Mouse (Mus musculus) spleen, adult 18-20 months (tissue): ENCODE measurements around the gene Hoxa5.

Experiments
- DNase-seq, 2 experiments: peaks; one replicate each; pipeline ENCODE4 v3.0.0; 2022; ENCODE audit warnings: mixed read lengths in 2 of 2

The Hoxa5 gene

GRCm38 (mm10) chr6:52213119-52213986, 9.0 kb upstream of the Hoxa5 start, which contains the start of the genes Hoxa3 and Gm28308:
Gene Hoxa3, minus strand, starts transcription at chr6:52213336.
Gene Gm28308, minus strand, starts transcription at chr6:52213339.
- DNase-seq = peak in 1 of 2 experiments; percentile 28

DNA sequence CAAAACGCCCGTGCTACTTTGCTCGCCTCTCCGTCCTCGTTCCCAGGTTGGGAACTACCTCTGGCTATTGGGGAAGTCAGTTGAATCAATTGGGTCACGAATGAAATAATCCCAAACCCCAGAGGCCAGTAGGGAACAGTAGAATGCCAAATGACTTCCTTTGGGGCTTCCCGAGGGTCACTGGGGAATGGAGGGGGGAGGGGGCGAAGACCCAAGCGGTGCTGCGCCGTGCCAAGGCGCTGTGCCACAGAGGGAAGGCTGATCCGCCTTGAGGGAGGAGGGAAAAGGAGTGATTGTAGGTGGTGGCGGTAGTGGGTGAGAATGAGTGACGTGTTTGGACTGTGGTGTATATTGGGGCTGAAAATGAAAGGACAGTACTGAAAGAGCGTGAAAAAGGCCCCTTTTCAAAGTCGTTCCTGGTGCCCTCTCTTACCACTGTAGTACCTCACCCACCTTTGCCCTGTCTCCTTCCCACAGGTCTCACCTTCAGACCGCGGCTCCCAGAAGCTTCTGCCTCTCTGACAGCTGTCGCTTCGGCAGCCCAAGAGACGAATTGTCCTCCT, 8.2 kb upstream of the Hoxa5 start:
- DNase-seq = no peak

DNA sequence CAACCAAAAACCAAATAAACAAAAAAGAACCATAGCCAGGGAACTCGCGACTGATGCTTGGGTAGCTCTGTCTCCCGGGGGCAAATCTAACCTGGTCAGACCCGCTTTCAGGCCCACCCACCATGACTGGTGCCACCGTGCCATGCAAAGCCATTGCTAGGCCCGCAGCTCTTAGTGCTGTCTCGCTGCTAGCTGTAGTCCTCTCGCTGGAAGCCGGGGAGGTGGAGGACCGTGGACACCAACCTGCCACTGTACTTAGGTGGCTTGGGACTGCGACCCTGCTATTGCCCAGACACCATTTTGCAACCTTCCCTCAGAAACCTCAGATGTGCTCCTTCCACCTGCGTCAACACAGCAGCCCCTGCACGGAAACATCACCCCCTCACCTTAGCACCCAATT, 7.6 kb upstream of the Hoxa5 start:
- peak in 1 of 2 experiments; percentile 24 for DNase-seq

DNA sequence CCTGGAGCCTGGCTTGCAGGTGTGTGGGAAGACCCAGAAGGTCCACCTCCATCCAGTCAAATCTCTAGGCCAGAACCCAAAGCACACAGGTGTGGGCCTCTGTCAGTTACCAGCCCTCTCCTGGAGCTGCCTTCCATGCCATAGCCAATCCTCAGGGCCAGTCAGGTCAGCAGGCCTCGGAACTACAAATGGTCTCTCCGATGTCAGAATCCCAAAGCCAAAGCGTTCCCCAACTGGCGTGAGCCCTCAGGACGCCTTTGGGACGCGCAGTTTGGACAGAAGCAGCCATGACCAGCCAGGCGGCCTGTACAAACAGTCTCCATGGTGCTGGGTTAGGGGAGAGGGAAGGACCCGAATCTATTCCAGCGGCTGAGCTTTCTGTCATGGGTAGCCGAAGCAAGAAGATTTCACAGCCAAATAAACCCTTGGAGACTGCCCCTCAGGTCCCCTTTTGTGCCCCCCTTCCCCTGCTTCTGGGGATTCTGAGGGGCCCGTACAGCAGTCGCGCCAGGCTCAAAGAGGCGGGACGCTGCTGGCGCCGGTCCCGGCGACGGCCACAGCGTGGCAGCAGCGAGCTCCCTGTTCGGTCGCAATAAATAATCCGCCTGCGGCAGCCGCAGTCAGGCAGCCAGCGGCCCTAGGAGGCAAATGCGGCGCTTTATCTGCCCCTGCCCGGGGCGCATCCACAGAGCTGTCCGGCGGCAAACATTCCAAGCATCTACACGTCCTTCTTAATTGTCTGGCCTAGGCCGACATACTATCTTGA, 7.0 kb upstream of the Hoxa5 start:
- peak; percentile 55 to 74 for DNase-seq

- no peak for DNase-seq
These were observed 5.3 kb upstream of the Hoxa5 start for GRCm38 (mm10) chr6:52209685-52210046.

DNA sequence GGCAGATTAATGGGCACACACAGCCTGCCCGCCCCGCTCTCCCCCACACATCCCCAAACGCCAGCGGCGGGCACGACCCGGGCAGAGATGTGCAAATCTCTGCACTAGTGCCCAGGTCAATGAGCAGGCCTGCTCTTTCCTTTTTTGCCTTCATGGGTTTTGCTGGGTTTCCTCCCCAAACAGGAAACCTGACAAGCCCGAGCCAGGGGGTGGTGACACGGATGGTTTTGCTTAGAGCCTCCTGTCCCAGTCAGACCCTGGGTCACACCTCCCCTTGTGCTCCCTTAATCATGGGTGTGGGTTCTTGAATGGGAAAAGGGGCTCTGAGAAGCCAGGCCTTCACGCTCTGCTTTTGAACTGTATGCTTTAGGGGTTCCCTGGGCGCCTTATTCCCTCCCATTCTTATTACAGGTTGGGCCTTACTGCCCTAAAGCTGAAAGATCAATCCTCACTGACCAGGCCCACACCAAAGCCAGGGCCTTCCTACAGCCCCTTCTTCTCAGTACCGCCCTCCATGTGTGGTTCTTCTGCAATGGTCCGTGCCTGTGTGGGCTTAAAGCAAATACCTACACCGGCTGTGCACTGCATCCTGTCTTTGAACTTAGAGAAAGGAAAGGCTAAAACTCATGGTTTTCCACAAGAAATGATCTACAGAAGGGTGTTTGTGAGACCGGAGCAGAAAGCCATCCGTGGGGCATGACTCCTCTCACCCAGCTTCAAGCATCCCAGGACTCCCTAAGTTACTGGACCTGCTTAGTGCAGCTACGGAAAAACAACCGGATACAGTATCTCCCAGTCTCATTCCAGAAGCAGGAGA, 4.7 kb upstream of the Hoxa5 start:
- no peak for DNase-seq

GRCm38 (mm10) chr6:52208072-52208867, 3.9 kb upstream of the Hoxa5 start, which contains the start of gene Hoxa6:
Gene Hoxa6, minus strand, starts transcription at chr6:52208722.
- no peak for DNase-seq

- DNase-seq = no peak
These were observed 3.2 kb upstream of the Hoxa5 start for GRCm38 (mm10) chr6:52207684-52207976.

DNA sequence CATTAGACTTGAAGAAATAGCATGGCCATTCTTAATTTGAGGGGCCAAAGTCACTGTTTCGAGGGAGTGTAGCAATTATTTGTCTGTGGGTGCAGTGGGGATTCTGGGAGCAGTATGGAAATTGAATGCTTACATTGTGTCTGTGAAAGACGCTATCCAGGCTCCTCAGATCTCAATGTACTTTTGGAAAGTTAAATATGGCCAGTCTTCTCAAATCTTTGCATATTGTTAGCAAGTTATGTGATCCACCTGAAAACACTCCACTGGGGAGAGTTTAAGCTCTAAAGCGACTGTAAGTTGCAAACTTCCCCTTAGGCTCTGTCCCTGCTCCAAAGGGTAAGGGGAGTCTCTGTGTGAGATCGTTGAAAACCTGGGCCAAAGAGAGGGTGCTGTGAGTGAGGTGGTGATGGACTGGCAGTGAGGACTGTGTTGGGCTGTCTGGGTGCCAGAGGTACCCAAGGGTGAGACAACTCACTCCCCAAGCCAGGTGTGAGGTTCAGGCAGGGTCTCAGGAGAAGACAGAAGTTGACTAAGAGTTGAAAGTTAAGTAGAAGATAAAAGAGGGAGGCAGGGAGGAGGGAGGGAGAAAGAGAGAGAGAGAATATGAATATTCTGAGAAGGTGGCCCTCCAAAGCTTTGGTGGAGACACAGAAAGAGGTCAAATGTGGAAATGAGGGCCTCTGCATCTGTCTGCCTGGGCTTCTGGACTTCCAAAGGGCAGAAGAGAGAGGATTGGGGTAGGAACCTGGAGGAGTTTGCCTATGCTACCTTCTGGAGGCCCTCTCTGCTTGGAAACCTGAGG, 2.7 kb upstream of the Hoxa5 start:
- no peak for DNase-seq

- DNase-seq = no peak
These were observed 1.5 kb upstream of the Hoxa5 start for GRCm38 (mm10) chr6:52205638-52206621.

DNA sequence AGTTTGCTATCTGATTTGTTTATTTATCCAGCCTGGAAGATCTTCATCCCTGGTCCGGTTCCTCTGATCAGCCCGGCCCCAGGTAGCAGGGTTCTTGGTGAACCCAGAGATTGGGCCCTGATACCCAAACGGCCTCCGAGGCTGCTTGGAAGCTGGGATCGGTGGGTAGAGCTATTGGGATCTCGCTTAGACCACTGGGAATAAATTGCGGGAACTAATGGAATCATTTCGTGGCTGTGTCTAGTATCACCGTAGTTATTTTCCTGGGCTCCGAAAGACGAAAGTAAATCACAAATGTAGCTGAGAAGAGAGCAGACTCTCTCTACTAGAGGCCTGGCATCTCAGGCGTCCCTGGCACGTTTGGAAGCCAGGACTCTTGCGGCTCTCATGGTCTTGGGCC, 834 bp upstream of the Hoxa5 start:
- DNase-seq = no peak

GRCm38 (mm10) chr6:52203371-52204049, 877 bp downstream of the Hoxa5 start:
- DNase-seq = no peak

- no peak for DNase-seq
These were observed 1.3 kb downstream of the Hoxa5 start for GRCm38 (mm10) chr6:52203121-52203370.

GRCm38 (mm10) chr6:52202362-52203120, 1.8 kb downstream of the Hoxa5 start:
- no peak for DNase-seq

DNA sequence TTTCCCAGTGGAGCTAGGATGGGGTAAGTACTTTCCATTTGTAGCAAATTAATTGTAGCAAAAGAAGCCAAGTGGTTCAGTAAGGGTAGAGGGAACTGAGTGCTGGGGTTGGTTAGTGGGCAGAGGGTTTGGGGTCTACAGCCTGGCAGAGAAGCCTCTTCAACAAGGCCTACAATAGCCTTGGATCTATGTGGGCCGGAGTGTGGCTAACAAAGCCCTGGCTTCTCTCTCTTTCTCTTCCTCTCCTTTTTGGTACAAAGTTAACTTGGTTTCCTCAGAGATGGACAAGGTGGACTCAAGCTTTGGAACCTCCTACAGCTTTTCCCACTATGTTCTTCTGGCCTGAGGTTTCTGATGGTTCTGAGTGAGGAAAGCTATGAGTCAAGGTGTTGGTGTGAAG, 3.1 kb downstream of the Hoxa5 start:
- no peak for DNase-seq

- no peak for DNase-seq
These were observed 3.6 kb downstream of the Hoxa5 start for GRCm38 (mm10) chr6:52200751-52201250.

DNA sequence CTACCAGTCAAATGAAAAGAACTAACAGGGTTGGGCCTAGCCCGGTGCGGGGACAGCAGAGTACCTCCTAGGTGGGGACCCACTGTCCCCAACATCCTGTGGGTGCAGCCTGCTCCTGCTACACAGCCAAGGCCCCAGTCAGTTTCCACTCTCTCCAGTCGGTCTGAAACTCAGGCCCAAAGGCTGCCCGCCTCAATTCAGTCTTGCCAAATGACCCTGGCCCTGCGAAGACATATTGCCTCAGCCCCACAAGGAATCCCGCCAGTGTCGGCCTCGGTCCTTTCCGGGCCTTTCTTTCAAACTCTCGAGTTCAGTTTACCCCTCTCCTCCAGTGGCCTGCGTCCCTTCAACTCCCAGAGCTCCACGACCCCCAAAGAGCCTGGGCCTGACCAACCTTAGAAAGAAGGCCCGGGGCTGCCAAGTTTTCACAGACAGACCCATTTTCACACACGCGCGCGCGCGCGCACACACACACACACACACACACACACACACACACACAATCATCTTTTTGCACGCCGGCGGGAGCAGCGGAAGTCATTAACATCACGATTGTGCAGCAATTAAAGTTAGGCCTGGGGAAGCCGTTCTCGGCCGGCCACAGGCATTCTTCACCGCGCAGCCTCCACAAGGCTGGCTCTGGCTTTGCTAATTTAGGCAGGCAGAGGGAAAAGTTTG, 4.2 kb downstream of the Hoxa5 start:
- DNase-seq = no peak

GRCm38 (mm10) chr6:52197271-52197670, 7.1 kb downstream of the Hoxa5 start:
- no peak for DNase-seq
